Mouse (Mus musculus): ENCODE data around the gene Txndc2. TPM values are rescaled to one million over a fixed set of nuclear protein-coding genes. Genes with fewer than 3 reads are reported as not detected.

Txndc2 gene
- polyA plus RNA-seq, 2 experiments: not detected

GRCm38 (mm10) chr17:65680801-65681412 is 38.9 kb upstream of the Txndc2 start:
- no peak for TF ChIP-seq CTCF (IDR thresholded peaks at IDR 0.05; ENCODE audit: low read depth)
- Histone ChIP-seq H3K9me3 (ENCODE audit: control insufficient read depth, low read length) (no peaks in the 10 kb centered on the region), H3K4me3 (ENCODE audit: insufficient read depth in 1 of 2, low read depth in 2 of 2, low read length in 2 of 2) (no peak overlapping the region), H3K36me3 (replicated peaks; ENCODE audit: control insufficient read depth, insufficient read depth, low read depth) (no peaks in the 10 kb centered on the region), H3K4me1 (replicated peaks; ENCODE audit: control insufficient read depth in 2 of 2, insufficient read depth in 2 of 2, low read length in 1 of 2) (no peaks in the 10 kb centered on the region), H3K27ac (no peak overlapping the region), H3K4me2 (ENCODE audit: low read depth) (no peak overlapping the region), H3K27me3 (ENCODE audit: control insufficient read depth, insufficient read depth, low read length) (no peaks in the 10 kb centered on the region), H3K9ac (replicated peaks) (no peak overlapping the region)
- no peak for ATAC-seq (ENCODE audit: insufficient read depth)
- DNase-seq (ENCODE audit: low read depth in 3 of 3, low spot score in 3 of 3): no peak
- 48% methylated on average over 2 of the region's 2 CpGs for WGBS (ENCODE audit: insufficient replicate concordance)

GRCm38 (mm10) chr17:65679806-65680446 is 38.0 kb upstream of the Txndc2 start:
- ATAC-seq (ENCODE audit: insufficient read depth): no peak
- WGBS (ENCODE audit: insufficient replicate concordance): 45% methylated on average over 14 of the region's 14 CpGs

GRCm38 (mm10) chr17:65677742-65678141 is 35.8 kb upstream of the Txndc2 start:
- no peak overlapping the region for H3K9ac ChIP-seq (replicated peaks)
- no peak for DNase-seq (ENCODE audit: low read depth in 3 of 3, low spot score in 3 of 3)
- no peaks in the 10 kb centered on the region for H3K27me3 ChIP-seq (ENCODE audit: control insufficient read depth, insufficient read depth, low read length)
- no peak for ATAC-seq (ENCODE audit: insufficient read depth)
- H3K27ac ChIP-seq: no peak overlapping the region
- peaks cover 0 to 6% of the 10 kb centered on the region in 2 experiments; a peak in 2 of 4 replicates for H3K4me1 ChIP-seq (replicated peaks; ENCODE audit: control insufficient read depth in 2 of 2, insufficient read depth in 2 of 2, low read length in 1 of 2)
- no peak overlapping the region for H3K4me3 ChIP-seq (ENCODE audit: insufficient read depth in 1 of 2, low read depth in 2 of 2, low read length in 2 of 2)
- H3K36me3 ChIP-seq (replicated peaks; ENCODE audit: control insufficient read depth, insufficient read depth, low read depth): no peaks in the 10 kb centered on the region
- TF ChIP-seq CTCF (IDR thresholded peaks at IDR 0.05; ENCODE audit: low read depth) (peak; percentile 39; the same call in 1 of the 2 replicates), EP300 (IDR thresholded peaks at IDR 0.05; ENCODE audit: low read depth) (no peak)
- no peaks in the 10 kb centered on the region for H3K9me3 ChIP-seq (ENCODE audit: control insufficient read depth, low read length)
- WGBS (ENCODE audit: insufficient replicate concordance): 29% methylated on average over 1 of the region's 1 CpGs
- no peak overlapping the region for H3K4me2 ChIP-seq (ENCODE audit: low read depth)

More at GRCm38 (mm10) chr17:65679806-65680446, 38.0 kb upstream of the Txndc2 start:
- Histone ChIP-seq H3K9ac (replicated peaks) (no peak overlapping the region), H3K4me2 (ENCODE audit: low read depth) (no peak overlapping the region), H3K27ac (no peak overlapping the region), H3K27me3 (ENCODE audit: control insufficient read depth, insufficient read depth, low read length) (no peaks in the 10 kb centered on the region), H3K36me3 (replicated peaks; ENCODE audit: control insufficient read depth, insufficient read depth, low read depth) (no peaks in the 10 kb centered on the region), H3K9me3 (ENCODE audit: control insufficient read depth, low read length) (no peaks in the 10 kb centered on the region), H3K4me3 (ENCODE audit: insufficient read depth in 1 of 2, low read depth in 2 of 2, low read length in 2 of 2) (no peak overlapping the region), H3K4me1 (replicated peaks; ENCODE audit: control insufficient read depth in 2 of 2, insufficient read depth in 2 of 2, low read length in 1 of 2) (peaks cover 0 to 1% of the 10 kb centered on the region in 2 experiments; a peak in 1 of 4 replicates)
- DNase-seq (ENCODE audit: low read depth in 3 of 3, low spot score in 3 of 3): no peak
- no peak for TF ChIP-seq EP300 (IDR thresholded peaks at IDR 0.05; ENCODE audit: low read depth)
- TF ChIP-seq CTCF (IDR thresholded peaks at IDR 0.05; ENCODE audit: low read depth): no peak

DNA sequence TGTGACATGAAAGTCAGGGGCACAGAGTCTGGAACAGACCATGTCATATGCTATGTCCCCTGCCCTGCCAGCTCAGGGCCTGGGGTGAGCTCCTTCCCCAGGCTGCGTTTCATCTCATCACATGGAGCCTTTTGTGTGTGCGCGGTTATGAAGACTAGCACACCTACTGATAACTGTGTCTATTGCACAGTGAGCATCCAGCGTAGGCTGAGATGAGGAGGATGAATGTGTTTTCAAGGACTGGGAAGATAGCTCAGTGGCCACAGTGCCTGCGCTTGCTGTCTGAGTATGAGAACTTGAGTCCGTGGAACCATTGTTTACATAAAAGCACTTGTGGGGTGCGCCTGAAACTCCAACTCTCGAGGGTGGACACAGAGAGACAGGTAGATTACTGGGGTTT is 34.6 kb upstream of the Txndc2 start:
- Histone ChIP-seq H3K27ac (no peak overlapping the region), H3K27me3 (ENCODE audit: control insufficient read depth, insufficient read depth, low read length) (no peaks in the 10 kb centered on the region), H3K4me3 (ENCODE audit: insufficient read depth in 1 of 2, low read depth in 2 of 2, low read length in 2 of 2) (no peak overlapping the region), H3K4me2 (ENCODE audit: low read depth) (no peak overlapping the region), H3K36me3 (replicated peaks; ENCODE audit: control insufficient read depth, insufficient read depth, low read depth) (no peaks in the 10 kb centered on the region), H3K9ac (replicated peaks) (no peak overlapping the region), H3K4me1 (replicated peaks; ENCODE audit: control insufficient read depth in 2 of 2, insufficient read depth in 2 of 2, low read length in 1 of 2) (peaks cover 0 to 6% of the 10 kb centered on the region in 2 experiments; a peak in 2 of 4 replicates), H3K9me3 (ENCODE audit: control insufficient read depth, low read length) (no peaks in the 10 kb centered on the region)
- 71% methylated on average over 8 of the region's 8 CpGs for WGBS (ENCODE audit: insufficient replicate concordance)
- DNase-seq (ENCODE audit: low read depth in 3 of 3, low spot score in 3 of 3): no peak
- no peak for ATAC-seq (ENCODE audit: insufficient read depth)
- TF ChIP-seq CTCF (IDR thresholded peaks at IDR 0.05; ENCODE audit: low read depth) (no peak), EP300 (IDR thresholded peaks at IDR 0.05; ENCODE audit: low read depth) (no peak)

- ATAC-seq (ENCODE audit: insufficient read depth) (no peak), DNase-seq (ENCODE audit: low read depth in 3 of 3, low spot score in 3 of 3) (no peak)
- Histone ChIP-seq H3K27ac (no peak overlapping the region), H3K4me2 (ENCODE audit: low read depth) (no peak overlapping the region), H3K9me3 (ENCODE audit: control insufficient read depth, low read length) (no peaks in the 10 kb centered on the region), H3K36me3 (replicated peaks; ENCODE audit: control insufficient read depth, insufficient read depth, low read depth) (no peaks in the 10 kb centered on the region), H3K9ac (replicated peaks) (no peak overlapping the region), H3K27me3 (ENCODE audit: control insufficient read depth, insufficient read depth, low read length) (no peaks in the 10 kb centered on the region), H3K4me3 (ENCODE audit: insufficient read depth in 1 of 2, low read depth in 2 of 2, low read length in 2 of 2) (no peak overlapping the region), H3K4me1 (replicated peaks; ENCODE audit: control insufficient read depth in 2 of 2, insufficient read depth in 2 of 2, low read length in 1 of 2) (peaks cover 0 to 6% of the 10 kb centered on the region in 2 experiments; a peak in 2 of 4 replicates)
- 72% methylated on average over 3 of the region's 3 CpGs for WGBS (ENCODE audit: insufficient replicate concordance)
- no peak for TF ChIP-seq CTCF (IDR thresholded peaks at IDR 0.05; ENCODE audit: low read depth)
- TF ChIP-seq EP300 (IDR thresholded peaks at IDR 0.05; ENCODE audit: low read depth): no peak
Observed at GRCm38 (mm10) chr17:65675985-65676384, 34.0 kb upstream of the Txndc2 start.
